Mouse (Mus musculus): Measurements from ENCODE around the gene Hormad2.

- TF ChIP-seq CTCF (IDR thresholded peaks at IDR 0.05; ENCODE audit: borderline replicate concordance, extremely low read depth, insufficient read depth, insufficient read length) (no peak), POLR2A (IDR thresholded peaks at IDR 0.05; ENCODE audit: borderline replicate concordance, extremely low read depth, insufficient read depth, insufficient read length, poor library complexity, severe bottlenecking) (no peak)
These were observed 46.6 kb upstream of the Hormad2 start for GRCm38 (mm10) chr11:4487401-4487965.
